Mouse (Mus musculus) midbrain, embryonic 12.5 days (tissue): ENCODE data around the gene Cog6. TPM values are rescaled to one million over a fixed set of nuclear protein-coding genes. Genes with fewer than 3 reads are reported as not detected.

Source experiments
- ATAC-seq: fragments of 200-750 bp; cut with Nextera tagmentation; 2 replicates; pipeline ENCODE4 v1.8.0; 2017; ENCODE audit warnings: low read depth, moderate TSS enrichment, moderate library complexity; ENCODE audit not compliant: low FRiP score
- H3K27ac ChIP-seq: fragments of 300-500 bp; sonication (generic); replicated peaks from 2 replicates; pipeline ENCODE4 v1.5.1; 2016; ENCODE audit warnings: mild to moderate bottlenecking
- H3K27me3 ChIP-seq: fragments of 300-500 bp; sonication (generic); 2 replicates; pipeline ENCODE4 v1.6.1; 2016; ENCODE audit warnings: mild to moderate bottlenecking
- H3K36me3 ChIP-seq: fragments of 300-500 bp; sonication (generic); 2 replicates; pipeline ENCODE4 v1.6.1; 2016
- H3K4me1 ChIP-seq: fragments of 300-500 bp; sonication (generic); 2 replicates; pipeline ENCODE4 v1.6.1; 2016
- H3K4me2 ChIP-seq: fragments of 300-500 bp; sonication (generic); replicated peaks from 2 replicates; pipeline ENCODE4 v1.6.1; 2016; ENCODE audit warnings: mild to moderate bottlenecking, moderate library complexity
- H3K4me3 ChIP-seq: fragments of 300-500 bp; sonication (generic); 2 replicates; pipeline ENCODE4 v1.5.1; 2016; ENCODE audit warnings: mild to moderate bottlenecking
- H3K9ac ChIP-seq: fragments of 300-500 bp; sonication (generic); replicated peaks from 2 replicates; pipeline ENCODE4 v1.6.1; 2016; ENCODE audit warnings: mild to moderate bottlenecking, moderate library complexity
- H3K9me3 ChIP-seq: fragments of 300-500 bp; sonication (generic); 2 replicates; pipeline ENCODE4 v1.6.1; 2016; ENCODE audit warnings: mild to moderate bottlenecking
- WGBS: fragments of 180-500 bp; shearing (Covaris S2); methylation state at CpG from one replicate; pipeline ENCODE4 v1.1.7; 2016; 5-methylcytosine and 5-hydroxymethylcytosine counted together
- polyA plus RNA-seq: library from polyadenylated mRNA; unstranded; fragments of >200 nt; fragmentation: Nextera tagmentation; extraction: Ambion mirVana; gene quantifications from 2 replicates; pipeline ENCODE4 v1.2.1, GENCODE M21; 2016

Gene Cog6
- 58.6 and 58.7 TPM in 2 replicates for polyA plus RNA-seq

DNA sequence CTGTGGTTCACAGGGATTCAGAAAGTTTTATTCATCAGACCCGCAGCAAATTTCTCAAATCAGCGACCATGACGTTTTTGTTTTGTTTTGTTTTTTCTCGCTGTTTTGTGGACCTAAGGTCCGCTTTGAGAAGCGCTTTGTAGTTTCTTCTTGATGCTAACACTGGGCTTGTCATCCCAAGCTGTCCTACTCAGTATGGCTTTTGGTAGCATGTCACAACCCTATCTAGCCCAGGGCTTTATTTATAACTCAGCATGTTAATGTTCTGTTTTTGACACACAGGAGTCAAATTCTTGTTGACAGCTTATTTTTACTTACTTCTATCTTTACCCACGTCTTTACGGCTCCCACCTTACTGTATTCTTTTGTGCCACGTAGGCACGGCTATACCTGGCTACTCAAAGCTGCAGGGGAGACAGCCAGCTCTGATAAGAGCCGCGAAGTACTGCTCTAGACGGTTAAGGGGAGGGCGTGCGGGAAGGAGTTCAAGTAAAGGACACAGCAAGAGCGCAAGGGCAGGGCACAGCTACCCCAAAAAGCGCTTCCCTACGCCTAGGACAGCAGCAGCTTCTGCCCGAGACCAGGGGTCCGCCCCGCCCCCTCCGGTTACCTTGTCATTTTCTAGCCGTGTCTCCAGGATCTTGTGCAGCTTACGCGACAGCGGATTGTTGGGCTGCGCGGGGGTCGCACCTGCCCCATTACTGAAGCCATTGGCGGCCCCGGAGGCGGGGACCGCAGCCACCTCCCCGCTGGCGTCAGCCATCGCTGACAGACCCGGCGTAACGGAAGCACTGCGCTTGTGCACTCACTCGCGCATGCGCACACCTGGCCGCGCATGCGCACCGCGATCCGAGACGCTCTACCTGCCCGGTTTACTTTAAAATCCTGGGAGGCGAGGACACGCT lies at the start of gene Cog6:
Cog6 (minus strand) TSS at position 802 of the 905 bp plus-strand sequence.
- peak; percentile 93 for ATAC-seq
- Histone ChIP-seq H3K4me1 (peaks cover 7% of the 10 kb centered on the region), H3K36me3 (peaks cover 12% of the 10 kb centered on the region; the same call in 1 of the 2 replicates), H3K27ac (peak within 1 kb of the TSS; percentile 47; the same call in 1 of the 2 replicates), H3K9me3 (no peaks in the 10 kb centered on the region), H3K9ac (peak within 1 kb of the TSS; percentile 83), H3K4me2 (peak within 1 kb of the TSS; percentile 84), H3K27me3 (0 out of 2 replicates have a peak, but pooled peaks cover 3% of the 10 kb centered on the region), H3K4me3 (peak within 1 kb of the TSS; percentile 59)
- 7% methylated on average over 53 of the region's 53 CpGs for WGBS

DNA sequence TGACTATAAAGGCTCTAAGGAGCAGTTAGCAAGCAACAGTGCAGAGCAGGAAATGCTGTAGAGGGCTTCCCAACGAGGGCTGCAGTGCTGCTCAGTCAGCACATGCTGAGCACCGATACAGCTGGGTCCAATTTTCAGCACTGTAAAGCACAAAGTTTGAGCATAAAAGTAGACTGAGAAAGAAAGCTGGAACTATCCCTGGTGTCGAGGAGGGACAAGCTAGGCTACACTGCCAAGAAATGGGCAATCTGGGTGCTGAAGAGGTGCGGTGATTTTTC lies 49.0 kb upstream of the Cog6 start:
- H3K4me1 ChIP-seq: 0 out of 2 replicates have a peak, but pooled peaks cover 4% of the 10 kb centered on the region
- no peaks in the 10 kb centered on the region for H3K36me3 ChIP-seq
- WGBS: 85% methylated on average over 4 of the region's 4 CpGs
- no peaks in the 10 kb centered on the region for H3K27me3 ChIP-seq
- H3K9me3 ChIP-seq: no peaks in the 10 kb centered on the region
- no peak overlapping the region for H3K4me2 ChIP-seq
- H3K4me3 ChIP-seq: no peak overlapping the region
- no peak overlapping the region for H3K27ac ChIP-seq
- H3K9ac ChIP-seq: no peak overlapping the region
- no peak for ATAC-seq

DNA sequence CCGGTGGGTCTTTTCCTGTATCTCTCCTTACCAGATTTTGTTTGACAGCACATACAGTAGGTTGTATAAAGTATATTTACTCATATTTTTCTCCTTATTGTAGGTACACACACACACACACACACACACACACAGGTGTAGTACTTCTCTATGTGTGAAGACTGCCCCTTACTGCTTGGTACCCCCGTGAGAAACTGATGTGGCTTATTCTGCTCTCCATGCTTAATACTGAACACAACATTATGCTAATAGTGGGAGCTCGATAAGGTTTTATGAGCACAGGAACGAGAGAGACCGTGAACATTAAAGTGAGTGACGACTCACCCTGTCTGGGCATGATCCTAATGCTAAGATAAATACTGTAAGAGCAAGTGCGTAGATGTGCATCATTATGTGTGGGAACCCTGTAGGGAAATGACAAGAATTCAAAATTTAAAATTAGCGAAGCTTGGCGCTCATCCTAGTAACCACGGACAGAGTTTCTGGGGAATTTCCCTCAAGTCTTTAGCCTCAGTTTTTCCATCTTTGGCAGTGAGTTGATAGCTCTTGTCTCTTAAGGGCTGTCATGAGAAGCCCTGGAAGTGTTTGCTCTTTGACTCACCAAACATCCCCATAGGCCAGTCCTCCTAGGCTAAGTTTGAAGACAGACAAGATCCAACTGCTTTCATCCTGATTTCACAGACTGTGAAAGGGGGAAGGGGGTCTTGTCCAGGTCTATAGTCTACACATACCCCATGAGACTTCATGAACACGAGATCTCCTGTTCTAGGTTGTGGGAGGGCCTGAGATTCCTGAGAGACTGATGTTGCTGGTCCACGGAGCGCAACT lies 48.4 kb upstream of the Cog6 start:
- no peak overlapping the region for H3K4me2 ChIP-seq
- no peaks in the 10 kb centered on the region for H3K27me3 ChIP-seq
- H3K9ac ChIP-seq: no peak overlapping the region
- H3K4me3 ChIP-seq: no peak overlapping the region
- H3K4me1 ChIP-seq: 0 out of 2 replicates have a peak, but pooled peaks cover 4% of the 10 kb centered on the region
- H3K27ac ChIP-seq: no peak overlapping the region
- H3K36me3 ChIP-seq: no peaks in the 10 kb centered on the region
- no peak for ATAC-seq
- WGBS: 89% methylated on average over 13 of the region's 13 CpGs
- no peaks in the 10 kb centered on the region for H3K9me3 ChIP-seq

DNA sequence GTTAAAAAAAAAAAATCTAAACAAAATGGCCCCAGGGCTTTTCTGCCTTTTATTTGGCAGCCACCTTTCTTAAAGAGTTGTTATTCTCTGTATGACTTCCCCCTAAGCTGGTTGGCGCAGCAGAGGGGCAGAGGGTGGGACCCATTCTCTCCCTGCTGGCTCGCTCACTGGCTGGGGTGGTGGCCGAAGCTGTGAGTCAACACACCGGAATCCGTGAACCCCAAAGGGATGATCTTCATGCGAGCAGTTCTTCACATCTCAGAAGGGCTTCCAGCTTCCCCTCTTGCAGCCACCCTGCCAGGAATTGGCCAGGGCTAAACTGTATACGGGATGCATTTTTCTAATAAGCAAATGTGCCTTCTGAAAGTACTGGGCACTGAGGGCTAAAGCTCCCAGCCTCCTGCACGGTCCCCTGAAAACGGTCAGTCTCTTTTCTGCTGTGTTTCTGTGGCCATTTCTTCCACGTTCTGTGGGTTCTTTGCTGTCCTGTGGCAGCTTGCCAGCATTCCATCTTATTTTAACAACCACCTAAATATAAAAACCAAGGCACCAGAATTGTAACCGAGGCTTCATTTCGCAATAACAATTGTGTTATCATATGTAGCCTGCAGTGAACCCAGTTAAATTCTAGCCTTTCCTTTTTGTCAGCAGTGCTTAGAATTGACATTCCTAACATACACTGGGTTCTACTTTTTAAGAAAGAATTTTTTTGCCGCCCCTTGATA lies 46.5 kb upstream of the Cog6 start:
- Histone ChIP-seq H3K36me3 (no peaks in the 10 kb centered on the region), H3K27ac (no peak overlapping the region), H3K4me3 (no peak overlapping the region), H3K4me1 (0 out of 2 replicates have a peak, but pooled peaks cover 4% of the 10 kb centered on the region), H3K9ac (no peak overlapping the region), H3K4me2 (no peak overlapping the region), H3K9me3 (no peaks in the 10 kb centered on the region), H3K27me3 (no peaks in the 10 kb centered on the region)
- no peak for ATAC-seq
- WGBS: 67% methylated on average over 13 of the region's 13 CpGs

DNA sequence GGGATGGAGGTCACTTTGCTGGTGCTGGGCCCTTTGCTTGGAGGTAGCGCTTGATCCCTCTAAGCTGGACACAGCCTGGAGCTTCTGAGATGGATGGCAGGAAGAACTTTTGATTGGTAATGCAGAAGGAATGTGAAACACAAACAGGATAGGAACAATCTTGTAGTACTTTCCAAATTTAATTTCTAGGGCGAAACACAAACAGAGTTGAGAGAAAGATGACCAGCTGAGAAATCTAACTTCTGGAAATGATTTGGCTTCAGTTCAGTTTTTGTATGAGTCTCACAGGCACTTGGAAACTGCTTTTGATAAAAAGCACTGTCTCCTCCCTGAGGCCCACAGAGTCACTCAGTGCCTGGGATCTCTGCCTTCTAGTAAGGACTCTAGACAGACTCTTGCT lies 42.9 kb upstream of the Cog6 start:
- H3K4me2 ChIP-seq: no peak overlapping the region
- H3K4me3 ChIP-seq: no peak overlapping the region
- 0 out of 2 replicates have a peak, but pooled peaks cover 4% of the 10 kb centered on the region for H3K4me1 ChIP-seq
- H3K9ac ChIP-seq: no peak overlapping the region
- ATAC-seq: no peak
- no peaks in the 10 kb centered on the region for H3K9me3 ChIP-seq
- no peaks in the 10 kb centered on the region for H3K36me3 ChIP-seq
- H3K27me3 ChIP-seq: no peaks in the 10 kb centered on the region
- no peak overlapping the region for H3K27ac ChIP-seq
- 83% methylated on average over 2 of the region's 2 CpGs for WGBS

DNA sequence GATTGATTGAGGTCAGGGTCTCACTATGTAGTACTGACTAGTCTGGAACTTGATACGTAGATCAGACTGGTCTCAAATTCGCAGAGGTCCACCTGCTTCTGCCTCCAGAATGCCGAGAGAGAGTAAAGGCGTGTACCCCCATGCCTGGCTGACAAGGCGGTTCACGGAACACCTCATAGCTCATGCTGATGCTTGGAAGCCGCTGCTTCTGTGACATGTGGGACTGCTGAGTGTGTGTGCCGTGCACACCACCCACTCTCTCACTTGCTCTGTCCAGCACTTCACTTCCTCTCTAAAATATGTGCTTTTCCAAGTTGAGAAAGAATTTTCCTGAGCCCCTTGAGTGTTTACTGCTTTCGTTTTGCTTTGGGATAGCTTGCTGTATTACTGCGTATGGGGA lies 39.4 kb upstream of the Cog6 start:
- H3K4me2 ChIP-seq: no peak overlapping the region
- H3K9ac ChIP-seq: no peak overlapping the region
- 90% methylated on average over 10 of the region's 10 CpGs for WGBS
- H3K27me3 ChIP-seq: no peaks in the 10 kb centered on the region
- no peak overlapping the region for H3K4me3 ChIP-seq
- no peak overlapping the region for H3K27ac ChIP-seq
- peaks cover 3% of the 10 kb centered on the region; the same call in 1 of the 2 replicates for H3K4me1 ChIP-seq
- no peaks in the 10 kb centered on the region for H3K36me3 ChIP-seq
- no peak for ATAC-seq
- no peaks in the 10 kb centered on the region for H3K9me3 ChIP-seq

DNA sequence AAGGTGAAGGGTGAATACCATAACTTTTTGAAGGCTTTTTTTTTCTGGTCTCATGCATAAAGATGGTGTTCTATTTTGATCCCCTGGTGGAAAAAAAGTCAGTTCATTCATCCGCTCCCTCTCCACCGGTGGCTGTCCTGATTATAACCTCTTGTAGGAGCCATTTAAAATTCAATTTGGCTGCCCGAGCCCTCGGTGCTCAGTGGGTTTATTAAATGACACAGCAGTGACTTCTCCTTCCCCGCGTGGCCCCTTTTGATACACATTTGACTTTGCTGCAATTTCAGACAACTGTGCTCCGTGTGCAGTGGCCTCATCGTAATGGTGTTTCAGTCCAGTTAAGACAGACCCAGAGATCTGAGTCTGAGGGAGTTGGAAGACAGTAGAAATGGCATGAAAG lies 35.3 kb upstream of the Cog6 start:
- no peaks in the 10 kb centered on the region for H3K27me3 ChIP-seq
- no peaks in the 10 kb centered on the region for H3K36me3 ChIP-seq
- peaks cover 3% of the 10 kb centered on the region; the same call in 1 of the 2 replicates for H3K4me1 ChIP-seq
- whole genome bisulfite sequencing: 26% methylated on average over 8 of the region's 8 CpGs
- H3K9ac ChIP-seq: no peak overlapping the region
- H3K4me2 ChIP-seq: no peak overlapping the region
- H3K9me3 ChIP-seq: no peaks in the 10 kb centered on the region
- no peak overlapping the region for H3K4me3 ChIP-seq
- ATAC-seq: no peak
- no peak overlapping the region for H3K27ac ChIP-seq

DNA sequence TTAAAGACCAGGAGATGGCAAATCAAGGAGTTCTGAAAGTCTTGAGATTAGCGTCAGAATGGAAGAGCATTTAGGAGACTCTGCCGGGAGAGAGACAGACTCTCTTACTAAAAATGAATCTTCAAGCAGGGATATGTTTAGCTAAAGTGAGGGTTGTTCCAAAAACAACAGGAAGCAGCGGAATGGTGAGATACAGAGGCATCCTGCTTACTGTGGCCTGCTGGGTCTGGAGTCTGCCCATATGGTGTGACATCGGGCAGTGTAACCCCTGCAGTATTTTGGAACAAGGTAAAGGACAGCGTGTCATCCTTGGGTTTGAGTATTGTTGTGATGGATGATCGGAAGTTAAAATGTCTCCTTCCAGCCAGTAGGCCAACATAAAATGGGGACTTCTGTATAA lies 29.3 kb upstream of the Cog6 start:
- peaks cover 12% of the 10 kb centered on the region; the same call in 1 of the 2 replicates for H3K4me1 ChIP-seq
- no peaks in the 10 kb centered on the region for H3K9me3 ChIP-seq
- H3K4me2 ChIP-seq: no peak overlapping the region
- no peak overlapping the region for H3K4me3 ChIP-seq
- H3K27ac ChIP-seq: no peak overlapping the region
- ATAC-seq: no peak
- 87% methylated on average over 6 of the region's 6 CpGs for WGBS
- H3K27me3 ChIP-seq: peaks cover 8% of the 10 kb centered on the region; the same call in 1 of the 2 replicates
- H3K9ac ChIP-seq: no peak overlapping the region
- no peaks in the 10 kb centered on the region for H3K36me3 ChIP-seq

DNA sequence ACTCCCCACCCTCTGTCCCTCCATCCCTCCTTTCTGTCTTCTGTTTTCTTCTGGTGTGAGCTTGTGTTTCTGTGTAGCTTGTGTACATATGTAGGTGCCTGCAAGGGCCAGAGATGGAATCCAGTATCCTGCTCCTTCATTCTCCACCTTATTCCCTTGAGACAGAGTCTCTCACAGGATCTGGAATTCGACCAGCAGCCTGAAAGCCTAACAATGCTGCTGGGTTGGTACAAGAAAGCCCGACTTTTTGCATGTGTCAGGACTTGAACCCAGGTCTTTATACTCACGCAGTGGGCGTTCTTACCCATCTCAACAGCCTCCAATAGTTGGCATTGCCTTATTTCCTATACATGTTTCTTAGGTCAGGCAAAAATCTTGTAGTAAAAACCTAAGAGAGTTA lies 28.7 kb upstream of the Cog6 start:
- Histone ChIP-seq H3K36me3 (no peaks in the 10 kb centered on the region), H3K4me3 (no peak overlapping the region), H3K9me3 (no peaks in the 10 kb centered on the region), H3K4me1 (peaks cover 16% of the 10 kb centered on the region; the same call in 1 of the 2 replicates), H3K9ac (no peak overlapping the region), H3K27ac (no peak overlapping the region), H3K27me3 (peaks cover 14% of the 10 kb centered on the region; the same call in 1 of the 2 replicates), H3K4me2 (0 out of 2 replicates have a peak overlapping the region, but pooled peaks have one; percentile 7)
- 84% methylated on average over 4 of the region's 4 CpGs for WGBS
- ATAC-seq: no peak

DNA sequence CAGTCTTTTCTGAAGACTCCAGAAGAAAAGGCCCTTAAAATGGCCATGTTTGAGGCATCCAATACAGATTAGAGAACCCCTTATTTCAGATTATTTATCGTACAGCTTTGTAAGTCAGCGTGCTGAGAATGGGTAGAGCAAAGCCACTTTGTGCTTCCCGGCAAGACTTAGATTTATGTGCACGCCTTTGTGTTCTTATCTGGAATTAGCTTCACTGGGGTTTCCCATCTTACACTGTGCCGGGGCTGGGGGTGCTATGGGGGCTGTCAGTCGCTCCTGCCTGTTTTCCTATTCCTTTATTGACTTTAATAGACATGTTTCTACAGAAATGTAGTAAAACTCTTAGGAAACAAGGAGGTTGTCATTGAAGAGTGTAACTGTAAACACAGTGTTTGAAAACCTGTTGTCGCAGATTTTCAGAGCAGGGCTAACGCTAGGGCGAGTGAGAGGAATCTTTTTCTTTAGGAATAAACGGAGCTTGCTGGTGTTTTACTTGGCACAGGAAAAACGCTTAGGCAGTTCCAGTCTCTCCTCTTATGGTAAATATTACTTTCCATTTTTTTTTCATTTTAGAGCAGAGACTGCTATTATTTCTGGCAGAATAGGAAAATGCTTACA lies 27.8 kb upstream of the Cog6 start:
- peak overlapping the region; percentile 37 for H3K4me2 ChIP-seq
- no peak overlapping the region for H3K9ac ChIP-seq
- peaks cover 17% of the 10 kb centered on the region; the same call in 1 of the 2 replicates for H3K4me1 ChIP-seq
- no peaks in the 10 kb centered on the region for H3K36me3 ChIP-seq
- no peaks in the 10 kb centered on the region for H3K9me3 ChIP-seq
- H3K27me3 ChIP-seq: peaks cover 23% of the 10 kb centered on the region
- no peak overlapping the region for H3K27ac ChIP-seq
- H3K4me3 ChIP-seq: peak overlapping the region; percentile 1; the same call in 1 of the 2 replicates
- no peak for ATAC-seq
- WGBS: 67% methylated on average over 11 of the region's 11 CpGs

DNA sequence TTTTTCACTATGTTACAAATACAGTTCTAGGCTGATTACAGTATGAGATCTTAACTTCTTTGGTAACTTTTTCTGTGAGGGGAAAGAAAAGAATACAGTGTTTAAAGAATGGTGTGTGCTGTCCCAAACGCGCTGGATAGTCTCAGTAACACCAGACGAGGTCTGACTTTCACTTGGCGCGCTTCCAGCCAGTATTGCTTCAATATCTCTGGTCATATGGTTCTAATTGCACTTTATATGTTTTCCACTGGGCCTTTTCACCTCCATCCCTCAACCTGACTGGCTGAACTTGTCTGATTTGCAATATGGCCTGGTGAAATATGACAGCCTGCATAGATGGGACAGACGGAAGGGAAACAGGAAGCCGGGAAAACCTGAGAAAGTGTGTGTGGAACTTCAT lies 27.2 kb upstream of the Cog6 start:
- H3K4me2 ChIP-seq: peak overlapping the region; percentile 37
- no peaks in the 10 kb centered on the region for H3K9me3 ChIP-seq
- peak overlapping the region; percentile 1; the same call in 1 of the 2 replicates for H3K4me3 ChIP-seq
- no peak overlapping the region for H3K27ac ChIP-seq
- peaks cover 24% of the 10 kb centered on the region for H3K27me3 ChIP-seq
- peaks cover 17% of the 10 kb centered on the region; the same call in 1 of the 2 replicates for H3K4me1 ChIP-seq
- H3K9ac ChIP-seq: no peak overlapping the region
- WGBS: 76% methylated on average over 7 of the region's 7 CpGs
- no peak for ATAC-seq
- no peaks in the 10 kb centered on the region for H3K36me3 ChIP-seq
